Mouse (Mus musculus) kidney, embryonic 15.5 days (tissue): Measurements from ENCODE around the gene Sec31b. TPM values are rescaled to one million over a fixed set of nuclear protein-coding genes. Genes with fewer than 3 reads are reported as not detected.

Source experiments
- ATAC-seq: fragments of 200-750 bp; cut with Nextera tagmentation; replicated peaks from 2 replicates; pipeline ENCODE4 v1.8.0; 2017; ENCODE audit warnings: moderate TSS enrichment; ENCODE audit not compliant: low FRiP score
- H3K27ac ChIP-seq: fragments of 300-500 bp; sonication (generic); 2 replicates; pipeline ENCODE4 v1.5.1; 2015; ENCODE audit warnings: mild to moderate bottlenecking, inconsistent platforms
- H3K27me3 ChIP-seq: fragments of 300-500 bp; sonication (generic); 2 replicates; pipeline ENCODE4 v1.6.1; 2015; ENCODE audit warnings: inconsistent platforms
- H3K36me3 ChIP-seq: fragments of 300-500 bp; sonication (generic); 2 replicates; pipeline ENCODE4 v1.6.1; 2015; ENCODE audit warnings: inconsistent platforms
- H3K4me1 ChIP-seq: fragments of 300-500 bp; sonication (generic); 2 replicates; pipeline ENCODE4 v1.6.1; 2015; ENCODE audit warnings: inconsistent platforms
- H3K4me2 ChIP-seq: fragments of 300-500 bp; sonication (generic); 2 replicates; pipeline ENCODE4 v1.6.1; 2015; ENCODE audit warnings: moderate library complexity, mild to moderate bottlenecking, inconsistent platforms
- H3K4me3 ChIP-seq: fragments of 300-500 bp; sonication (generic); replicated peaks from 2 replicates; pipeline ENCODE4 v1.5.1; 2015; ENCODE audit warnings: mild to moderate bottlenecking, inconsistent platforms
- H3K9ac ChIP-seq: fragments of 300-500 bp; sonication (generic); 2 replicates; pipeline ENCODE4 v1.6.1; 2015; ENCODE audit warnings: mild to moderate bottlenecking, inconsistent platforms
- H3K9me3 ChIP-seq: fragments of 300-500 bp; sonication (generic); replicated peaks from 2 replicates; pipeline ENCODE4 v1.6.1; 2016; ENCODE audit warnings: inconsistent platforms
- WGBS: fragments of 180-500 bp; shearing (Covaris S2); methylation state at CpG from one replicate; pipeline ENCODE4 v1.1.7; 2015; ENCODE audit warnings: mixed read lengths; 5-methylcytosine and 5-hydroxymethylcytosine counted together
- polyA plus RNA-seq: library from polyadenylated mRNA; unstranded; fragments of >200 nt; fragmentation: Nextera tagmentation; extraction: Ambion mirVana; gene quantifications from 2 replicates; pipeline ENCODE4 v1.2.1, GENCODE M21; 2015

The Sec31b gene
- polyA plus RNA-seq, 1 experiment from 2014 or later = 1.3 TPM

DNA sequence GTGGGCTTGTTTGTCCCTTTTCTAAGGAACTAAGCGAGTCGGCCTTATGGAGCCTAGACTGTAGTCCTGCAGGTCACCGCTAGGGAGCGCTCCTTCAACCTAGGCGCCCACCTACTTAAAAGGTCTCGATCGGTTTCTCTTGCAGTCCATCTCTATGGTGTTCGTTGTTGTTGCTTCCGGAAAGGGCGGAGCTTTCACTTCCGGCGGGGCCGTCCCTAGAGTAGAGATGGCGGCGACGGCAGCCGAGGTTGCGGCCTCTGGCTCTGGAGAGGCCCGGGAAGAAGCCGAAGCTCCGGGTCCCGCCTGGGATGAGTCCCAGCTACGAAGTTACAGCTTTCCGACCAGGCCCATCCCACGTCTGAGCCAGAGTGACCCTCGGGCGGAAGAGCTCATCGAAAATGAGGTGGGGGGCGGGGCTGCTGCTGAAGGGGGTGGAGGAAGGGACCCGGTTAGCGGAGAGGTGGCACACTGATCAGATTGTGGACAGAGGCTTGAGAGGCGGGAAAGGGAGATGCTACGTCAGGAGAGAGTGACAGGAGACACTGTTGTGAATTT lies 17.1 kb upstream of the Sec31b start, which contains the start of gene Hif1an:
Gene Hif1an, plus strand, starts transcription at position 199 of the 555 bp plus-strand sequence.
- Histone ChIP-seq H3K9ac (peak within 1 kb of the TSS; percentile 76), H3K4me2 (peak within 1 kb of the TSS; percentile 79), H3K4me1 (peaks cover 16% of the 10 kb centered on the region), H3K27ac (peak within 1 kb of the TSS; percentile 87), H3K4me3 (peak within 1 kb of the TSS; percentile 86), H3K9me3 (no peaks in the 10 kb centered on the region), H3K27me3 (0 out of 2 replicates have a peak, but pooled peaks cover 13% of the 10 kb centered on the region), H3K36me3 (peaks cover 35% of the 10 kb centered on the region)
- ATAC-seq = peak; percentile 97
- under 1% methylated on average over 33 of the region's 33 CpGs for WGBS

DNA sequence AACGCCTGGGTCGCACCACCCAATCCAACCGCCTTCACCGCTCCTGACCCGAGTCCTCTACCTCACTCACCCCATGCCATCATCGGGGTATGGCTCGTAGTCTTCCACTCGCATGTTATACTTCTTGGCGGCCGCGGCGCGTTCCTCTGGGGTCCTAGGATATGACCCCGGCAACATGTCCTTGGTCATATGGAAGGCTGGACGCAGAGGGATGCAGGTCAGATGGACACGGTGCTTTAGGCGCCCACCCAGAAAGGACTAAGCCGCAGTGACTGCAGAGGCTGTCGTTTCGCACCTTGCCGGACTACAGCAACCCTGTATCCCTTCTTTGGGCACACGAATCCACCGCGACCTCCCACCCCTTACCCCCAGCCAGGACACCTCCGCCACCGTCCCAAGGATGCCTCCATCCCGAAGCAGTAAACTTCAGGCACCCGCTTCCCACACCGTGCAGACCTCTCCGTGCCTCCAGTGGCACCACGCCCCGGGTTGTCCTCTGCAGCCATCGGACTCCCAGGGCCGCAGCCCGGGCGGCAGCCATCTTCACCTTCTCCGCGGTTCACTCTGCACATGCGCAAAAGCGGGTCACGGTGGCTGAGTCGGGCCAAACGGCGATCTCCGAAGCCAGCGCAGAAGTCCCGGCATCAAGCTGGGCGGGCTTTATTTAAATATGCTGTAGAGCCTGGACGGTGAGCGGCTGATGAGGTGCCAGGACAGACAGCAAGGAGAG lies 9.4 kb upstream of the Sec31b start, which contains the start of gene Ndufb8:
Gene Ndufb8, minus strand, starts transcription at position 580 of the 730 bp plus-strand sequence.
- Histone ChIP-seq H3K36me3 (peaks cover 36% of the 10 kb centered on the region), H3K4me2 (peak within 1 kb of the TSS; percentile 87), H3K27me3 (0 out of 2 replicates have a peak, but pooled peaks cover 15% of the 10 kb centered on the region), H3K9me3 (no peaks in the 10 kb centered on the region), H3K9ac (peak within 1 kb of the TSS; percentile 88), H3K27ac (peak within 1 kb of the TSS; percentile 71), H3K4me3 (peak within 1 kb of the TSS; percentile 87), H3K4me1 (peaks cover 25% of the 10 kb centered on the region)
- WGBS = under 1% methylated on average over 50 of the region's 50 CpGs
- ATAC-seq = peak; percentile 81

DNA sequence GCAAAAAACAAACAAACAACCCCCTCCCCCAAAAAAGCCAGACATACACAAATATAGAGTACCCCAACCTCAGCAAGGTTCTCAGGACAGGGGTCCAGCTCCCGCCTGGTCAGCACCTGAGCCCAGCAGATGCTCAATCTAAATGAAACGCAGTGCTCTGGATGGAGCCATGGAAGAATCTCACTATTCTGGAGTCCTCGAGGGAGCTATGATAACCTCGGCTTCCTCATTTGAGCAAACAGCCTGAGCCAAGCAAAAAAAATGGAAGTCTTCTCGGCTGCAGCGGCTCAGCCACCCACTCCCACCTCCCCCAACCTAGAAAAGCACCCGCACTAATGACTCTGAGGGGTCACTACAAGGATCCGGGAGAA lies 8.8 kb upstream of the Sec31b start:
- peak; percentile 12; the same call in 1 of the 2 replicates for ATAC-seq
- H3K27ac ChIP-seq = peak overlapping the region; percentile 71
- peaks cover 25% of the 10 kb centered on the region for H3K4me1 ChIP-seq
- H3K9ac ChIP-seq = peak overlapping the region; percentile 88
- H3K36me3 ChIP-seq = peaks cover 42% of the 10 kb centered on the region
- H3K9me3 ChIP-seq = no peaks in the 10 kb centered on the region
- peak overlapping the region; percentile 87 for H3K4me3 ChIP-seq
- H3K4me2 ChIP-seq = peak overlapping the region; percentile 87
- WGBS = 2% methylated on average over 8 of the region's 8 CpGs
- 0 out of 2 replicates have a peak, but pooled peaks cover 15% of the 10 kb centered on the region for H3K27me3 ChIP-seq

DNA sequence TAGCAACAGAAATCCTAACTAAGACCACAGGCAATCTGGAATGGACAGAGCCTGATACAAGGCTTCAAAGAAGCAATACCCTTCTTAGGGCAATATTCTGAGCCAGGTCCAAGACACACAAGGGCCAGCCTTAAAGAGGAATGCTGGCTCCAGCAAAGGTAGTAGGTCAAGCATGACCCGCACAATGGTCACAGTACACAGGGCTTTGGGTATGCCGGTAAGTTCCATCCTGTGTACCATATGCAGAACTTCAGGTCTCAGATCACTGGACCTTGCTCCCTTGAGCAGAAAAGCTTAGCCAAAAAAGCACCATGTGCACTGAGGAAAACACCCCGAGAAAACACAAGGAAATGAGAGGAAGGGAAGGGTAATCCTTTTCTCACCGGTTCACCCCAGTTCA lies 7.6 kb upstream of the Sec31b start:
- Histone ChIP-seq H3K27me3 (0 out of 2 replicates have a peak, but pooled peaks cover 7% of the 10 kb centered on the region), H3K9me3 (no peaks in the 10 kb centered on the region), H3K4me2 (peak overlapping the region; percentile 87), H3K36me3 (peaks cover 53% of the 10 kb centered on the region), H3K9ac (no peak overlapping the region), H3K27ac (no peak overlapping the region), H3K4me1 (peaks cover 25% of the 10 kb centered on the region), H3K4me3 (peak overlapping the region; percentile 87; the same call in 1 of the 2 replicates)
- ATAC-seq = no peak
- 86% methylated on average over 4 of the region's 4 CpGs for WGBS

DNA sequence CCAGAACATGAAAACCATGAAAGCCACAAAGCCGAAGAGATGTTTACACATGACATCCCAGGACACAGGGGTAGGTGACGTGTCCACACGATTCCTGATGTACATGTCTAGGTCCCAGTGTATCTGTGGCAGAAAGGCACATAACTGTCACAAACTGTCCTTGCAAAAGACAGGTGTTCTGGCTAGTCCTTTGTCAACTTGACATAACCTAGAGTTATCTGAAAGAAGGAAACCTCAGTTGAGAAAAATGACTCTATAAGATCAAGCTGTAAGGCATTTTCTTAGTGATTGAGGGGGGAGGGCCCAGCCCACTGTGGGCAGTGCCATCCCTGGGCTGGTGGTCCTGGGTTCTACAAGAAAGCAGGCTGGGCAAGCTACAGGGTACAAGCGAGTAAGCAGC lies 7.1 kb upstream of the Sec31b start, which contains the start of gene Gm20538:
Gene Gm20538, minus strand, starts transcription at position 101 of the 400 bp plus-strand sequence.
- H3K9ac ChIP-seq = no peak within 1 kb of the TSS
- H3K27ac ChIP-seq = no peak within 1 kb of the TSS
- H3K4me2 ChIP-seq = peak within 1 kb of the TSS; percentile 87
- H3K4me3 ChIP-seq = peak within 1 kb of the TSS; percentile 87; the same call in 1 of the 2 replicates
- 94% methylated on average over 4 of the region's 4 CpGs for WGBS
- 0 out of 2 replicates have a peak, but pooled peaks cover 1% of the 10 kb centered on the region for H3K27me3 ChIP-seq
- H3K9me3 ChIP-seq = no peaks in the 10 kb centered on the region
- H3K36me3 ChIP-seq = peaks cover 59% of the 10 kb centered on the region
- peaks cover 25% of the 10 kb centered on the region for H3K4me1 ChIP-seq
- ATAC-seq = no peak

DNA sequence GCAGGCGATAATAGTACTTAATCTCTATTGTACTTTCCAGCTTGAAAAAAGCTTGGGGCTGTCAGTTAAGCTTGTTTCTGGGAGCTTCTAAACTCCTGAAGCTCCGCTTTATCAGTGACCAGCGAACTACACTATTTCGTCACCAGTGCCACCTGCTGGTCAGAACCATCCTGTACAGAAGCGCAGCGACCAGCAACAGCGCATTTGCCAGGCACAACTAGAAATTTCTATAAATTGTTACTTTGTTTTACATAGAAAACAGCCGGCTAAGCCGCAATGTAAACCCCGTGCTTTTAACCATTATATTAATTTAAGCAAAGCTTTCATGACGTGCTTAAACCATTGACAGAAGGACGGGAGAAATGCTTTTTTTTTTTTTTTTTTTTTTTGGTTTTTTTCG lies 889 bp downstream of the Sec31b start:
- 2% methylated on average over 13 of the region's 13 CpGs for WGBS
- Histone ChIP-seq H3K4me2 (peak overlapping the region; percentile 91), H3K27me3 (peaks cover 20% of the 10 kb centered on the region), H3K36me3 (peaks cover 23% of the 10 kb centered on the region), H3K9ac (no peak overlapping the region), H3K27ac (no peak overlapping the region), H3K9me3 (peaks cover 11% of the 10 kb centered on the region; the same call in 1 of the 2 replicates), H3K4me3 (peak overlapping the region; percentile 57), H3K4me1 (peaks cover 8% of the 10 kb centered on the region)
- ATAC-seq = no peak

DNA sequence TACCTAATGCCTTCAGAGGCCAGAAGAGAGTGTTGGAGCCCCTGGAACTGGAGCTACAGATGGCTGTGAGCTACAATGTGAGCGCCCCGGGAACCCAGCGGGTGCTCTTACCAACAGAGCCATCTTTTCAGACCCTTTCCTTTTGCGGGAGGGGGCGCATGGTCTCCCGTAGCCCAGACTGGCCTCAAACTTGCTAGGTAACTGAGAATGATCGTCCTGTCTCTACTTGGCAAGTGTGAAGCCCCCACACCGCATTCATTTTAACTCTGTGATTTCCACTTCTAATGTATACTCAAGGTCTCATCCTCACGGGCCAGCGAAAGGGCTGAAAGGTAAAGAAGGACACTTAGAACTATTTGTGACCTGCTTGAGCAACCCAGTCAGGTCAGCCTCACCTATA lies 1.3 kb downstream of the Sec31b start:
- 70% methylated on average over 10 of the region's 10 CpGs for WGBS
- peaks cover 19% of the 10 kb centered on the region for H3K36me3 ChIP-seq
- H3K27me3 ChIP-seq = peaks cover 20% of the 10 kb centered on the region
- H3K27ac ChIP-seq = no peak overlapping the region
- H3K9me3 ChIP-seq = peaks cover 11% of the 10 kb centered on the region; the same call in 1 of the 2 replicates
- H3K4me1 ChIP-seq = peaks cover 8% of the 10 kb centered on the region
- no peak overlapping the region for H3K9ac ChIP-seq
- H3K4me3 ChIP-seq = no peak overlapping the region
- H3K4me2 ChIP-seq = 0 out of 2 replicates have a peak overlapping the region, but pooled peaks have one; percentile 91
- ATAC-seq = no peak

DNA sequence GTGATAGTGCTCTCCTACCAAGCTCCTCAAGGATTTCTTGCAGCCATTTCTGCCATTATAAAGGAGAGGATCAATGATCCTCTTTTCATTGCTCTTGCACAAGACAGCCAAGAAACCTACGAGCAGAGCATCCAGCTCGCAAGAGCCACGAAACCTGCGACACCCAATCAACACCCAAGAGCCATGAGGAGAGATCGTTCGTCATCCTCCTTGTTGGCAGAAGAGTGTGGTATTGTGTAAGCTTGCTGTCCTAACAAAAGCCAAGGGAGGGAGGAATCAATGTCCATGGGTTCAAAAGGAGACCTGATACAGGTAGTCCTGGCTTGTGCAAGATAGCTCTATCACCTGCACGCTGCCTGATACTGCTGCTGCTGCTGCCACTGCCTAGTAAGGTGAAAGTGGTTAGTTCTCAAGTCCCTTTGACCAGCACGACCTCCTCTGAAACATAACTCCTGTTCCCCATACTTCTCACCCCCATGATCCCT lies 2.9 kb downstream of the Sec31b start:
- no peak overlapping the region for H3K9ac ChIP-seq
- H3K4me2 ChIP-seq = no peak overlapping the region
- WGBS = 86% methylated on average over 8 of the region's 8 CpGs

DNA sequence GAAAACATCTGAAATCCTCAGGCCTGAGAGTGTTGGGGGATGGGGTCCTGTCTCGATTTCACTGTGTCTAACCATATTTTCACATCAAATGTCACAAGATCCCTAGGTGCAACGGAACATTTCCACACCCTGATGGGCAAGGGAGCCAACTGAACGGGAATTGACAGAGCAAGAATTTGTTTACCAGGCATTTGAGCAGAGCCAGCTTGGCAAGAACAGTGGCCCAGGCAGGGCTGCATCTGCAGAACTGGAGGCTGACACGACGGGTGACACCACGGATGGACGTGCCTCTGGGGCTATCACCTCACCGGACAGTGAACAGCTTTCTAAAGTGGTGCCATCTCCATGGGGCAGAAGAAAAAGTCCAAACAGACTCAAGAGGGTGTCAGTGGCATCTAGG lies 8.2 kb downstream of the Sec31b start:
- no peak for ATAC-seq
- WGBS = 69% methylated on average over 8 of the region's 8 CpGs
- no peaks in the 10 kb centered on the region for H3K4me1 ChIP-seq
- H3K4me2 ChIP-seq = no peak overlapping the region
- H3K4me3 ChIP-seq = no peak overlapping the region
- no peaks in the 10 kb centered on the region for H3K36me3 ChIP-seq
- no peaks in the 10 kb centered on the region for H3K27me3 ChIP-seq
- peaks cover 11% of the 10 kb centered on the region; the same call in 1 of the 2 replicates for H3K9me3 ChIP-seq
- H3K27ac ChIP-seq = no peak overlapping the region
- no peak overlapping the region for H3K9ac ChIP-seq

More for the DNA sequence above, 2.9 kb downstream of the Sec31b start:
- Histone ChIP-seq H3K4me3 (no peak overlapping the region), H3K4me1 (peaks cover 8% of the 10 kb centered on the region), H3K27me3 (peaks cover 20% of the 10 kb centered on the region), H3K9me3 (peaks cover 11% of the 10 kb centered on the region; the same call in 1 of the 2 replicates), H3K27ac (no peak overlapping the region), H3K36me3 (peaks cover 2% of the 10 kb centered on the region)
- ATAC-seq = no peak

DNA sequence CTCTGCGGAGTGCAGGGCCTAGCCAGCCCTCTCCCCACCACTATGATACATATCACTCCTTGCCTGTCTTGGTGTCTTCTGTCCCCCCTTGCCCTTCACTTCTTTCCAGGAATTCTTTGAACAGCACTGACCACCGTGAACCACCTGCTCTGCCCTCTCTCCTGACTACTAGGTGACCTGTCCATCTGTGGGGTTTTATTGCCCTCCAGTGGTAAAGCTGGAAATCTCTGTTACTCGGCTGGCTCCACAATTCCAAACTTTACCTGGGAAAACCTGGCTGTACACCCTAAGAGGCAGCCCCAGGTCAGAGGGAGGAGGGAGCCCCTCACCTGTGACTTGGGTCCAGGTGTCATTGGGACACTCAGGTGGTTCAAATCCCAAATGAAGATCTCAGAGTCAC lies 10.3 kb downstream of the Sec31b start:
- H3K4me3 ChIP-seq = no peak overlapping the region
- no peak overlapping the region for H3K9ac ChIP-seq
- H3K9me3 ChIP-seq = peaks cover 3% of the 10 kb centered on the region; the same call in 1 of the 2 replicates
- no peaks in the 10 kb centered on the region for H3K4me1 ChIP-seq
- no peak overlapping the region for H3K4me2 ChIP-seq
- 30% methylated on average over 3 of the region's 3 CpGs for WGBS
- ATAC-seq = 0 out of 2 replicates have a peak, but pooled peaks have one; percentile 29
- H3K27ac ChIP-seq = no peak overlapping the region
- no peaks in the 10 kb centered on the region; the same call in none of the 2 replicates for H3K27me3 ChIP-seq
- no peaks in the 10 kb centered on the region for H3K36me3 ChIP-seq

DNA sequence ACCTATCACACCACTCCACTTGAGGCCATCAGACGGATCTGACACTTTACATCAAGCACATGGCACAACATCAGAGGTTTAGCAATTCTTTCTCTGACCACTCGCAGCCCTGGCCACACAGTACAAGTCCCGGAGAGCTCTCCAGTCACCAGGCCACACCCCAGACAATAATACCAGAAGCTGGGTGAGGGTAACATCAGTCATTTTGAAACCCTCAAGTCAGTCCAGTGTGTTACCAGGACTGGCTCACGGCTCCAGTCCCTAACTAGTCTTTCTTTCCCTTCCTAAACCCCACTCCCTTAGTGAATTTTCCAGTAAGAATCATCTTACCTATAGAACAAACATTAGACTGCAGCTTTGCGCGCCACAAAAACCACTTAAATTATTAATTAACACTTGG lies 15.6 kb downstream of the Sec31b start:
- Histone ChIP-seq H3K4me1 (no peaks in the 10 kb centered on the region), H3K4me2 (no peak overlapping the region), H3K27me3 (no peaks in the 10 kb centered on the region; the same call in none of the 2 replicates), H3K36me3 (no peaks in the 10 kb centered on the region), H3K9ac (no peak overlapping the region), H3K27ac (no peak overlapping the region), H3K9me3 (no peaks in the 10 kb centered on the region), H3K4me3 (no peak overlapping the region)
- WGBS = 79% methylated on average over 6 of the region's 6 CpGs
- ATAC-seq = no peak
